Mouse (Mus musculus) C2C12 (cell line): ENCODE measurements around the gene Tcf25.

ENCODE experiments used
- CTCF ChIP-seq: IDR thresholded peaks from one replicate; pipeline ENCODE4 v1.5.1; 2011; ENCODE audit not compliant: control insufficient read depth, insufficient read depth, insufficient read length
- FOSL1 ChIP-seq: IDR thresholded peaks from one replicate; pipeline ENCODE4 v1.8.0; 2011; ENCODE audit warnings: mild to moderate bottlenecking, low read length; ENCODE audit not compliant: poor library complexity, insufficient read depth, severe bottlenecking
- MAX ChIP-seq: IDR thresholded peaks from one replicate; pipeline ENCODE4 v1.6.1; 2011; ENCODE audit warnings: mild to moderate bottlenecking, control low read depth
- MYOD1 ChIP-seq: IDR thresholded peaks from one replicate; pipeline ENCODE4 v1.6.1; 2011; ENCODE audit warnings: low read depth; ENCODE audit not compliant: control insufficient read depth, insufficient read length
- USF1 ChIP-seq: IDR thresholded peaks from one replicate; pipeline ENCODE4 v1.6.1; 2011; ENCODE audit warnings: low read depth, mild to moderate bottlenecking, control low read depth, moderate library complexity

- TF ChIP-seq CTCF, result no peak
- TF ChIP-seq MAX, result no peak
- no peak for TF ChIP-seq MYOD1
- TF ChIP-seq FOSL1, result no peak
- no peak for TF ChIP-seq USF1
Observed at GRCm38 (mm10) chr8:123415967-123416943, 42.7 kb downstream of the Tcf25 start.
